Mouse (Mus musculus): ENCODE measurements around the gene Flnb.

Gene Flnb

DNA sequence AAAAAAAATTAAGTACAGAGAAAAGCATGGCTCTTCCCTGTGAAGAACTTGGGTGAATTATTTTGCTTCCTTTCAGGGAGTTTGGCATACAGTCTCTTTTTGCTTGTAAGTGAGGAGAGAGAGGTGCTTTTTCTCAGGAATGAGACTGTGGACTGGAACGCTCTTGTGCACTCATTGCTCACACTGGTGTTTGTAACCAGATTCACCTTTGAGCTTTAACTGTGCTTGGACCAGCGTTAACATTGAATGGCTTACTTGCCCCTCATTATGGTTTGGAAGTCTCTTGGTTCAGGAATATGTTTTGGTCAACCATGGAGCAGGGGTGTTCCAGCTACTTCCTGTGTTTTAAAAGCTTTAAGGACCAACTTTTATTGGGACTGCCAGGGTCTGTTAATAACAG is 11.4 kb downstream of the Flnb start:
- DNase-seq = no peak

DNA sequence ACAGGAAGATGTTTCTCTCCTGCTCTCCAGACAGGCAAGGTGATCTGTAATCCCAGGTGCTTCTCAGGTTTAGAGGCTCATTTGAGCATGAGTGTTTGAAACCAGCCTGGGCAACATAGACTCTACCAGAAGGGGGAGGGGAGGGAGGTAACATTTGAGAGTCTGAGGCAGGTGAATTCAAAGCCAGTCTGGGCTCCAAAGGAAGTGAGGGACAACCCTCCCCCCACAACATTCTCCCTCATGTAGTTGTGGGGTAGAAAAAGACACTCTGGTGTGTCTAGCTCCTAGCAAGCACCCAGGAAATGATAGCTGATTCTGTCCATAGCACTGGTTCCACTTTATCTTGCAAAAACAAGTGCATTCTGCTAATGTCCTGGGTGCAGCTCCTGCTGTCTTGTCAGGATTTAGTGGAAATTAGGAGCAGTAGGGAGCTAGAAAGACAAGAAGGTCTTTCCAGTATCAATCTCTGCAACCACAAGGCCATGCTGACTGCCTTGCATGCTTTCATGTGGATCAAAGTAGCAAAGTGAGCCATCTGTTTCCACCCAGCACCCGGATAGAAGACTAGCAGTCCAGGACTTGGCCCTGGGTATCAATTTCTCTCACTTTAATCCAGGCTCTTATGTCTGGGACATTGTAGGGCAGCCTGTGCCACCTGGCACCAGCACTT is 14.1 kb downstream of the Flnb start:
- no peak for DNase-seq

DNA sequence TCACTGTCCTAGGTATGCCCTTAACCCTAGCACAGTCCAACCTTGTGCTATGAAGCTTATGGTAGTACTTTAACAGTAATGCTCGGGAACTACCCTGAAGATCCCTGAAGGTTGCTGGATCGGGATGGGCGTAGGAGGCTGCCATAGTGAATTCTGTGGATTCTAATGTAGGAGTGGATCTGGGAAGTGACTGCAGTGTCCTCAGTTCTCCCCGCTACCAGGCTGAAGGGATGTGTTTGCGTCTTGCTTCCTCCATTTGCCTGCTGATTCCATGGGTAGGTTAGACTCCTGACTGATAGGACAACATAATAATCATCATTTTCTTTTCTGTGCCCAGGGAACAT is 14.7 kb downstream of the Flnb start:
- DNase-seq = no peak

DNA sequence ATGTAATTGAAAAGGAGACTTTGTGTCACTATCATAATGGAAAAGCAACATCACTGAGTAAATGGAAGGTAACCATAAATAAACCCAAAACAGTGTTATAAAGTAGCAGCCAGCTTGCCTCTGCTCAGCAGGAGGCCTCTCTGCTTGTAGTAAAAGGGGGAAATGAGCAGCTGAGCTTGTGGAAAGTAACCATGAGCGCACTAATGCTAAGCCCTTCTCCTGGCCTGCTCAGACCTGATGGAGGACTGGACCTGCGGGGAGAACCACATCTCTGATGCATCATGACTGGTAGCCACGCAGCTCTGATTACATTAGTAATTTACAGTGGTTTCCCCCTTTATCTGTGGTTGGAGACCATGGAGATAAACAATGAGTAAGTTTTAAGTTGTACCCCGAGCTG is 15.7 kb downstream of the Flnb start:
- DNase-seq = no peak

DNA sequence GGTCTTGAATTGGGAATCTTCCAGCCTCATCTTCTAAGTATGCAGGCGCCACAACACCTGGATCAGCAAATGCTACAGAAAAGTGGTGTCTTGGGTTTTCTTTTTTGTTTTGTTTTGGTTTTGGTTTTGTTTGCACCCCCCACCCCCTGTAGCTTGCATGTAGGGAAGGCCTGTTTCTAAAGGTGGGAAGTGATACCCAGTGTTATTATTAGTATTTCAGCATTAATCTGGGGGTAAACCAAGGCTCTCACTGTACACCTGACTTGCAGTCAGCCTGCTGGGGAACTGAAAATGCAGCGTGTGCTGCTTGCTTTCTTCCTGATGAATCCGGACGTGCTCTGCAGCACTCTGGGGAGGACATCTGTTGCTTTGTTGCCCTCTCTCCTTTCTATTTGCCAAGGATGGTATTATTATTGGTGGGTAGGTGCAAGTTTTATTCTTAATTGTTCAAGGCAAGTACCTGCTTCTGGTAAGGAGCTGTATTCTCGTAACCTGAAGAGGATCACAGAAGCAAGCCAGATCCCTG is 20.9 kb downstream of the Flnb start:
- DNase-seq = no peak

GRCm38 (mm10) chr14:7839950-7840514 is 22.3 kb downstream of the Flnb start:
- no peak for DNase-seq

GRCm38 (mm10) chr14:7842631-7843332 is 25.0 kb downstream of the Flnb start:
- DNase-seq = no peak

- DNase-seq = no peak
These were observed 28.9 kb downstream of the Flnb start for GRCm38 (mm10) chr14:7846696-7847095.

GRCm38 (mm10) chr14:7847746-7848232 is 30.0 kb downstream of the Flnb start:
- no peak for DNase-seq

DNA sequence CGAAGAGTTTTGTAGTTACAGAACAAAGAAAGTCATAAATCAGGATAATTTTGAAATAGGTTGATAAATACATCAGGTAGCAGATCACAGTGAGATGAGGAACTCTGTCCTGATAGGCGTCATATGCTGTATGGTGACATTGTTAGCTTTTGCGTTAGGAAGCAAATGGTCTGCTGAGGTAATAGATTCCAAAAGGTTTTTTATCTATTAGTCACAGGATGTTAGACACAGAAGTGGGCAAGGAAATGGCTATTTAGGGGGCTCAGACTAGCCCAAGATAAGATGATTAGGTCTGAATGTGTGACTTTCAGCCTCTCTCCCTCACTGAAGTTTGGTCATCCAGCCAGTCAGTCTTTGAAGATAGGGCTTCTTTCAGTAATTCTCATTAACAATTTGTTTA is 33.2 kb downstream of the Flnb start:
- no peak for DNase-seq

GRCm38 (mm10) chr14:7851543-7852065 is 33.8 kb downstream of the Flnb start:
- no peak for DNase-seq

DNA sequence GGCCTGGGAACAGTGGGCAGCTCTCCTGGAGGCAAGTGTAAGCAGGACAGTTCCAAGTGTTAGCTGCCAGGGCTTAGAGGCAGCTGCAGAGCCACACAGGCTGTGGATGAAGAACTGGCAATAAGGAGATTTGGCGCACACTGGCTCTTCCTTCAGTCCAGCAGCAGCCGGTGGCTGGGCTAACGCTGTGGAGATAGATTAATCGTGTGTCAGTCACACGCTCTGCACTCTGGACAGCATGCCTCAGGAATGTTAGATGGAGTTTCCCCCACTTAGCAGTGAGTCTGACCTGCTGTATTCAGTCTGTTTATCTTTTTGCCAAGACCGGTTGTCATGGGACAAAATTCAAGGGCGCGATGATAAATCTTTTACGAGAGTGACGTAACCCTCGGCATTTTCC is 35.9 kb downstream of the Flnb start:
- DNase-seq = no peak

- DNase-seq = no peak
These were observed 36.6 kb downstream of the Flnb start for GRCm38 (mm10) chr14:7854366-7854765.

GRCm38 (mm10) chr14:7855101-7855500 is 37.3 kb downstream of the Flnb start:
- DNase-seq = no peak

DNA sequence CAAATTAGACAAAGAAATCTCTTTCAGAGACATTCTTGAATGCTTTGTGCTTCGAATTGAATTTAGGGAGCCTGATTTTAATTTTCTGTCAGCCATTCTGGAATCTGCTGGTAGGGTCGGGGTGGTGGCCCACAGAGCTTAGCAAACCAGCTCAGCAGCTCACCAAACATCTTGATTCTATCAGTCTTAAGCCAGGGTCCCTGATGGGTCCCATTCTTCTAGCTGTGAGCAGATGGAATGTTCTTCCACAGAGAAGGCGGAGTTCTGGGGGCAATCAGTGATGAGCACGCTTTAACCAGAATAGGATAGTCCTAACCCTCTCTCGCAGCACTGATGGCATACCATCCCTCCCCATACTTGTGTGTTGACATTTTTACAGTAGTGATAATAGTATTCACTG is 37.7 kb downstream of the Flnb start:
- DNase-seq = no peak

GRCm38 (mm10) chr14:7856348-7856747 is 38.6 kb downstream of the Flnb start:
- no peak for DNase-seq

DNA sequence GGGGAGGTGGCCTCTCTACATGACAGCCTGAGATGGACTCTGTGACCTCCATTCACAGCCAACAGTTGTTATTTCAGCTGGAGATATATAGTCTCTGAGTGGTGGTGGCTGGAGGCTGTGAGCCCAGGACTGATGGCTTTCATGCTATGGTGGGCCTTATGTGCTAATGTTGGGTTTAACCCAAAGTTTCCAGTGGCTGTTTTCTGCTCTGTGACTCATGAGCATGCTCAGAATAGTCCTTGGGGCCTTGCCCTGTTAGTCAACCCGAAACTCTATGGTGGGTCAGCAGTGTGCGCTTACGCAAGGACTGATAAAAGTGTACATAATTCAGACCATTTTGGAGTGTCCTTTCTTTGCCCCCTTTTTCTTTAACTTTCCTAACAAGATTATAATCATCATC is 40.1 kb downstream of the Flnb start:
- no peak for DNase-seq

DNA sequence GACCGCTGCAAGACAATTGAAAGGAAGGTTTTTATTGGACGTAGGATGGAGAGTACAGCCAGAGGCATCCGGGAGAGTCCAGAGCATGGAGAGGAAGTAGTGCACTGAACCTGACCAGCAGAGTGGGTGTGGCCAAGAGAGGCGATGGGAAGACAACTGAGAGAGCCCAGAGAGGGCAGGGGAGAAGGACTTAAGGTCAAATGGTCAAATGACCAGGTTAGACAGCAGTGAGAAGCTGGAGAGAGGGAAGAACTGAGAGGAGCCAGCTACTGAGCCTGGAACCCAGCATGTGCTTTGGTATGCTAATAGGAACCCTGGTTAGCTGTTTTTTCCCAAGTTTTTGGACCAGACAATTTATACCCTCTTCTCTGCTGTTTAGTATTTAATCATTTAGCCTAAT is 40.7 kb downstream of the Flnb start:
- no peak for DNase-seq

- DNase-seq = no peak
These were observed 42.9 kb downstream of the Flnb start for GRCm38 (mm10) chr14:7860525-7861154.

DNA sequence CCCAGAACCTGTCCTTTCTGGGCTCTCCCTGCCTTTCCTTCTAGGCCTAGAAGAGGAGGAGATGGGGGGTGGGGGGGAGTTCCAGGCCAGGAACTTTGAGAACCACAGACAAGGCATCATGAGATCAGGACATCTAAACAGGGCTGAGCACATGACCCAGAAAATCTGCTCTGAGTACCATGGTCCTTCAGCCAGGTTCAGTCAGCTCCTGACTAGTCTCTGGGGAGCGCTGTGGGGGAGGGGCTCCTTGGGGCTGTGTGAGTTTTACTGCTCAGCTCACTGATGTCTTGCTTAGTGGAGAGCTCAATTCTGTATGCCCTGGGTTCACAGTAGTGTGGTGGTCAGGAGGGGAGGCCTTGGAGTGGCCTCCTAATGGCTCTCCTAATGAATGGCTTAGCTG is 43.5 kb downstream of the Flnb start:
- DNase-seq = no peak

DNA sequence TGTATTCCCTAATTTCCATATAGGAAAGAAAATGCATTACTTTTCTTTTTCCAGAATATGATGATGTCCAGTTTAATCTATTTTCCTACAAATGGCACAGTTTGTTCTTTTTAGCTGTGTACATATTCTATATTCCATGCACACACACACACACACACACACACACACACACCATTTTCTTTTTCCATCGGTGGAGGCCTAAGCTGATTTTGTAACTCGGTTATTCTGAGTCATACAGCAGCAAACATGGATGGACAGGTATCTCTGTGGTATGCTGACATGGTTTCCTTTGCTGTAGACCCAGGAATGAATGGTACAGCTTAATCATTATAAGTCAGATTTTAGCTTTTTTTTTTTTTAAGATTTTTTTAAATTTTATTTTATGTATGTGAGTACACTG is 44.5 kb downstream of the Flnb start:
- no peak for DNase-seq

GRCm38 (mm10) chr14:7863199-7863598 is 45.4 kb downstream of the Flnb start:
- DNase-seq = no peak

GRCm38 (mm10) chr14:7863871-7864505 is 46.2 kb downstream of the Flnb start:
- DNase-seq = no peak
